9 mouse cellular contexts compared by ENCODE assay signal in genomic region chr6:97396351-97396956, GRCm38 (mm10).
DNase-seq lines count a peak whose midpoint lies in the region; ATAC-seq and TF ChIP-seq lines count a peak whose summit lies in the region.
"Had no signal": no experiment of that assay in that cellular context is flagged by ENCODE, and none has a peak within 500 bp of the region (broad histone marks: within the 10 kb centered on the region; RNA-seq: fewer than 3 reads in every experiment).

No protein-coding gene starts in this region.

- no peaks in the 10 kb centered on the region for H3K36me3 ChIP-seq in kidney, postnatal 0 days (ENCODE audit: insufficient read depth, low read length)
- H3K36me3 ChIP-seq in forebrain, embryonic 11.5 days (ENCODE audit: control insufficient read depth, insufficient read depth, low read length), result no peaks in the 10 kb centered on the region
- H3K36me3 ChIP-seq: G1E had no signal

- no peak overlapping the region for H3K27ac ChIP-seq in kidney, postnatal 0 days
- H3K27ac ChIP-seq in forebrain, embryonic 11.5 days (ENCODE audit: low read depth, low read length), result peak overlapping the region; percentile 91

- no peak overlapping the region for H3K4me2 ChIP-seq in kidney, postnatal 0 days (ENCODE audit: low read length)
- H3K4me2 ChIP-seq in forebrain, embryonic 11.5 days (ENCODE audit: low read depth, low read length, severe bottlenecking), result peak overlapping the region; percentile 33; the same call in 1 of the 2 replicates

- DNase-seq in kidney, postnatal 0 days (ENCODE audit: low spot score), result peak; percentile 50
- DNase-seq in kidney, adult 11 months, result no peak
- peak; percentile 49 for DNase-seq in Muller cell, postnatal 12 days (ENCODE audit: inconsistent ontology term)
- peak; percentile 81 for DNase-seq in forebrain, embryonic 11.5 days (ENCODE audit: low spot score)
- DNase-seq in mesoderm, embryonic 11.5 days (ENCODE audit: low read depth, low spot score), result peak; percentile 72
- DNase-seq in gastrocnemius, postnatal 14 days, result no peak
- DNase-seq in right cerebral cortex, postnatal 25 days, result no peak
- no peak for DNase-seq in urinary bladder, postnatal 25 days (ENCODE audit: low spot score)

- no peak; the same call in 1 of the 2 replicates for ATAC-seq in kidney, postnatal 0 days (replicated peaks; ENCODE audit: low FRiP score, low read depth)
- peak; percentile 87 for ATAC-seq in forebrain, embryonic 11.5 days (replicated peaks; ENCODE audit: low FRiP score)

- no peak for TF ChIP-seq CTCF in kidney, postnatal 0 days (IDR thresholded peaks at IDR 0.05; ENCODE audit: low read depth)

- H3K4me1 ChIP-seq in kidney, postnatal 0 days (replicated peaks; ENCODE audit: insufficient read depth, low read length), result peaks cover 9% of the 10 kb centered on the region; the same call in 1 of the 2 replicates
- peaks cover 24% of the 10 kb centered on the region for H3K4me1 ChIP-seq in forebrain, embryonic 11.5 days (replicated peaks; ENCODE audit: control insufficient read depth, insufficient read depth, low read length)

- WGBS in kidney, postnatal 0 days, result 31% methylated on average over 9 of the region's 9 CpGs
- 18% methylated on average over 9 of the region's 9 CpGs for WGBS in forebrain, embryonic 11.5 days

- H3K9me3 ChIP-seq in kidney, postnatal 0 days (replicated peaks; ENCODE audit: low read length), result no peaks in the 10 kb centered on the region
- no peaks in the 10 kb centered on the region for H3K9me3 ChIP-seq in forebrain, embryonic 11.5 days (ENCODE audit: control insufficient read depth, low read length)

- no peak overlapping the region for H3K4me3 ChIP-seq in kidney, postnatal 0 days (replicated peaks; ENCODE audit: low read depth, low read length)
- no peak overlapping the region for H3K4me3 ChIP-seq in forebrain, embryonic 11.5 days (ENCODE audit: low read depth, low read length)

- H3K27me3 ChIP-seq in kidney, postnatal 0 days (ENCODE audit: insufficient read depth, low read length), result no peaks in the 10 kb centered on the region
- no peaks in the 10 kb centered on the region for H3K27me3 ChIP-seq in forebrain, embryonic 11.5 days (ENCODE audit: control insufficient read depth, insufficient read depth, low read length)

- no peak overlapping the region for H3K9ac ChIP-seq in kidney, postnatal 0 days (ENCODE audit: low read depth, low read length)
- H3K9ac ChIP-seq in forebrain, embryonic 11.5 days (ENCODE audit: low read length), result peak overlapping the region; percentile 32; the same call in 1 of the 2 replicates

- intact Hi-C loops in gastrocnemius, postnatal 14 days (cut with DNase I; ENCODE audit: low total_unique reads), result no loop called here

Comparison
In these comparisons a context has a peak if more than half of its experiments do, and no peak if none do; other contexts are left out.
1. DNase-seq: peak in kidney, postnatal 0 days (single experiment), Muller cell, postnatal 12 days (single experiment), forebrain, embryonic 11.5 days (single experiment) and mesoderm, embryonic 11.5 days (single experiment); none in kidney, adult 11 months (single experiment), gastrocnemius, postnatal 14 days (single experiment), right cerebral cortex, postnatal 25 days (single experiment) and urinary bladder, postnatal 25 days (single experiment).